Comparison of ENCODE assay signal across 12 mouse cellular contexts in the genomic region with DNA sequence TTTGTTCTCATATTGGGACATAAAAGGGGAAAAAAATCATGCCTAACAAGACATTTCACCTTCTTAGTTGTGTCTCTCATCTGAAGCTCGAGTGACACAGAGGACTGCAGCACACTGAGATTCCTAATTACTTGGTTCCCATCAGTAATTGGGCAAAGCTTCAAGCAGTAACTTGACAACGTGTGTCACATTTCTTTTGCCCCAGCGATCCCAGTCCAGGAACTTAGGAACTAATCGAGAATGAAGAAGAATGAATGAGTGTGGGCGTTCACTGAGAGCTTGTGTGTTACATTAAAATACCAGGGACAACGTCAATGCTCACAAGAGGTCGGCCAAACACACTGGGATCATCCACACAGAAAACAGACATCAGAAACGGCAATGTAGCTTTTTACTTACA.
"Had no signal": no experiment of that assay in that cellular context is flagged by ENCODE, and none has a peak within 500 bp of the region (broad histone marks: within the 10 kb centered on the region; RNA-seq: fewer than 3 reads in every experiment).

No protein-coding gene starts in this region.

- H3K9me3 ChIP-seq: limb, embryonic 13.5 days; neural tube, embryonic 12.5 days; stomach, embryonic 15.5 days had no signal

- H3K4me1 ChIP-seq: limb, embryonic 13.5 days; stomach, embryonic 15.5 days had no signal

- H3K36me3 ChIP-seq: limb, embryonic 13.5 days; neural tube, embryonic 12.5 days; stomach, embryonic 15.5 days had no signal

- H3K4me3 ChIP-seq: limb, embryonic 13.5 days; neural tube, embryonic 12.5 days; stomach, embryonic 15.5 days had no signal

- H3K4me2 ChIP-seq: limb, embryonic 13.5 days; neural tube, embryonic 12.5 days; stomach, embryonic 15.5 days had no signal

- DNase-seq: kidney, adult 9 months; kidney, postnatal 36 days; left cerebral cortex, postnatal 4 days; lung, adult 18-20 months; right cerebral cortex, postnatal 14 days; thymus, adult 2 months; thymus, postnatal 25 days had no signal

- H3K27me3 ChIP-seq: limb, embryonic 13.5 days; neural tube, embryonic 12.5 days; stomach, embryonic 15.5 days had no signal

- H3K9ac ChIP-seq: limb, embryonic 13.5 days; liver, embryonic 14.5 days; neural tube, embryonic 12.5 days; stomach, embryonic 15.5 days had no signal

- H3K27ac ChIP-seq: kidney, postnatal 0 days; limb, embryonic 13.5 days; liver, embryonic 14.5 days; neural tube, embryonic 12.5 days; stomach, embryonic 15.5 days had no signal
